Mouse (Mus musculus): ENCODE results near the gene Serpina3c.

Gene Serpina3c

DNA sequence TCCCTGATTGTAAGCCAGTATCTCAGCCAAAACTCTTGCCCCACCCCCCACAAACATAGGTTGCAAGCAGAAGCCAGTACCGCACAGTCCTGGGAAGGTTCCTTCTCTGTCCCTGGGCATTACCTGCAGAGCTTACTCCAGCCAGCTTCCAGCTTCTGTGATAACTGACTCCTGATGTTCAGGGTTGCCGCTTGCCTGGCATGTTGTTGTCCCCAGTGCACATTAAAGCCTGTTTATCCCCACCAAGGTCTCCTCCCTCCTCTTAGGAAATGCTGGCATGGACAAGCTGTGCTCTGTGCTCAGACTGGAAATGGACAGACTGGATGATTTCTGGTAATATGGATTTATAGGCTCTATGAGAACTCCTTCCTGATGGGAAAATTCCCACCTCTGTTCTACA, at the start of gene Serpina3c:
Serpina3c (minus strand) TSS at position 215 of the 400 bp plus-strand sequence.
- DNase-seq (ENCODE audit: low spot score), result no peak

DNA sequence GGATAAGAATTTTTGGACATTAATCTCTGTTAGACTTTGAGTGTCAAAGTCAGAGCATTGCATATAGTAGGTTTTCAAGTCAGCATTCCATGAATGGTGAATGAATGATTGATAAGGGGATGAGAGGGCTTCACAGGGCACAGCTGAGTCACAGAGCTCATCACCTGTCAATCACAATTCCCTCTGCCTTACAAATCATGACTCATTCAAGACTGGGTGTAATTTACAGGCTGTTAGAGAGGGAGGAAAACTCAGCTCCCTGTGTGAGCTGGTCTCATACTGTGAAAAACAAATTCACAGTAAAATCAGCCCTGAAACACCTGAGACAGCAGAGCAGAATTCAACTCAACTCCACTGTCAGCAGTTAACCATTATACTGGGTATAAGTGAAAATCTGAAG, 37.2 kb upstream of the Serpina3c start:
- DNase-seq (ENCODE audit: low spot score), result no peak

DNA sequence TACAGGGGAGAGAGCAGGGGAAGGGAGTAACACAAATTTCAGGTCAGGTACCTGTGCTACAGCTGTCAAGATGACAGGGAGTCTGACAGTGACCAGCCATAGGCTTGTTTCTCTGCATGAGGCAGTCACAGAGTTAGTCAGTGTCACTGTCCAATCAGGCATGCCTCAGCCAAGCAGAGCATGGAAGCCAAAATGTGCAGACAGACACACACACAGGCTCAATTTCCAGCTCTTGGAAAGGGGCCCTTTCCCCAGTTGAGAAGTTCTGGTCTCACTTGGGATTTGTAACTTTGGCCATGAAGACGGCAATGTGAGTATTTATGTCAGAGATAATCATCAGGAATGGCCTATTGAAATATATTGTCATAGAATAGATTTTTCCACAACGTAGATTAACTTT, 35.6 kb upstream of the Serpina3c start:
- DNase-seq (ENCODE audit: low spot score), result no peak

DNA sequence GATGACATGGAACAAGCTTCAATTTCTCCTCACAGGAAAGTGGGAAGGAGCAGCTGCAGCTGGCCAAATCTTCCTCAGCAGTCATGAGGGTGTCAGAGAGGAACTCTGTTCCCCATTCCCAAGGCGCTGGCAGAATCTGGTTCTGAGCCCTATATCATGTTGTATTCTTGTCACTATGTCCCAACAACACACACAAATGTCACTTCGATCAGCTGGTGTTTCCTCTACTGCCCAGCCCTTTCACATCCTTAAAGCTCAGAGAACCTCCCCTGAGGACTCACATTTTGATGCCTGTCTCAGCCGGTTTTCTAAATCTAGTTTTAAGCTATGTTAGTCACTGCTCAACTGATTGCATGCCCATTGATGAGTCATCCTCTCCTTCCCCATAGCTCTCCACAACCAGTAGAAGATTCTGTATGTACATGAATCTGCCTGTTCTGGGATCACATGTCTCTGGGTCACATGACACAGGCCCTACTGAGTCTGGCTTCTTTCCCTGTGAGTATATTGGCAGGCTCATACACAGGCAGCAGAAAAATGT, 32.4 kb upstream of the Serpina3c start:
- DNase-seq (ENCODE audit: low spot score), result no peak

DNA sequence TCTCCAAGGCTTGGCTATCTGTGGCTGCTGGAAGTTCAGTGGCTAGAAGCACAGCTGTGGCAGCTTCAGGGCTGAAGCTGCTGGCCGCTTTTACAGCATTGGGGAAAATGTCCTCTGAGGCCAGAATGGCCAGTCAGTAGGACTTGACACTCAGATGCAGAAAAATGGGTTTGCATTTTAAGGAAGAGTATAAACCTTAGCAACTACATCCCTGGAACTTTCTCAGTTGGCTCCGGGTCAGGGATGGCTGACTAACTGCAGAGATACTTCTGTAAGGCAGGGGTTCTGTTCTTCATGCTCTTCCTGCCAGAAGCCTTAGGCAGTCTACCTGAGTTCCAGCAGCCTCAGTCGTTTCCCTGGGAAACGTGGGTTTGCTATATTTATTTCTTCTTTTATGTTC, 31.4 kb upstream of the Serpina3c start:
- DNase-seq (ENCODE audit: low spot score), result no peak

DNA sequence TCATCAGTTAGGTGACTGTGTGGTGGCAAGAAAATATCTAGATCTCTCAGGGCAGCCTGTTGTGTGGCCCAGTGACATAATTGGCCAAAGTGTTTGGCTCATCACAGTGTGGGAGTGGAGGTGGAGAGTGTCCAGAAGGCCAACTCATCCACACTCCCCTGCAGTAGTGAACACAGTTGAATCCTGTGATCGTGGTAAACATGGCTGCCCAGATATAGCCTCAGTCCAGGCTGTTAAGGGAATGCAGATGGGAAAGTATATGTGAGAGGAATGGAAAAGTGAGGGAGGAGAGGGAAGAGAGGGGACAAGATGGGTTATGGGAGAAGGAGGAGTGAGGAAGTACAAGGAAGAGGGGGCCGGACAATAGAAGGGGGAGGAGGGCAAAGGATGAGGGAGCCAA, 25.3 kb upstream of the Serpina3c start:
- DNase-seq (ENCODE audit: low spot score), result no peak

DNA sequence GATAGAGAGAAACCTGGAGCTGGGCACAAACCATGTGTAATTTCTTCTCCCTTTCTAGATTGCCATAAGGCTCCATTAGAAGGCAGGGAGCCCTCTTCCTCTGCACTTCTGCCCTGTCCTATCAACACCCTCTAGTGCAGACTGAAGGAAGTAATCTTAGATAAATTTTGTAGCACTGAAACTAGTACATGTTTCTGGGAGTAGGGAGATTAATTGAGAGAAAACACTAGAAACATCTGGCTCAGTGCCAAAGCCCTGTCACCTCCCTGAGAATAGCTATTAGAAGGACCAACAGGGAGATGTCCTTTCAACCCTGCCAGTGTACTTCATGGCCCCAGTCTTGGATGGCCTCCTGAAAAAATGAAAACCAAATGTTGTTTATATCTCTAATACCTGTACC, 24.9 kb upstream of the Serpina3c start:
- no peak for DNase-seq (ENCODE audit: low spot score)

DNA sequence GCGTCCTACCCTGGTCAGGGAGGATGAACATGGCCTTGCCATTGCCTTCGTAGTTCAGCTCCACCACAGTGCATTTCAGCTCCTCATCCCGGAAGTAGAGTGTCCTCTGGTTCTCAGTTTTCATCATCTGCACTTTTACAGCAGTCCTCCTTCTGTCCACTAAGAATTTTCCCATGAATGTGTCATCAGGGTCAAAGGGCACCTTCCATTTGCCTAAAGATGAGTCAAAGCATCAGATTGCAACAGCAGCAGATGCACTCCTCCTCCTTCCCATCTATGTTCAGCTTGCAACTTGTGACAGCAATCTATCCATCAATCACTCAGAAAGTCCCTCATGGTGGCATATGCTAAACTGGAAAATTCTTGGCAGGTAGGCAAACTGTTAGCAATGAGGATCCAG, 22.0 kb upstream of the Serpina3c start:
- DNase-seq (ENCODE audit: low spot score), result no peak

DNA sequence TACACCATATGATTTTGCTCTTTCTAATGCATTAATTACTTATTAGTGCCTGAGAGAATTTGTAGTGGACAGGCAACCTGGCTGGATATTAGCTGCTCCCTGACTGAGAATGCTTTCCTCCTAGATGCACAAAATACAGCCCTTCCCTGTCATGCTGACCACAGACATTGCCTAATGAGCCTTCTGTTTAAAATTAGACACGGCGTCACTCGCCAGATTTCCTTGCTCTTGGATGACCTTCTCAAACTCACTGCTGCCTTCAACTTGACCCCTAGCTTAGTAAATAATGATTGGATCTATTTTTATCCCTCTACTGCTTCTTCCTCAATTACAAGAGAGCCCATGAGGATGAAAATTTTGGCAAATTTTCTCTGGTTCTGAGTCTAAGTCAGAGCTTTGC, 21.1 kb upstream of the Serpina3c start:
- no peak for DNase-seq (ENCODE audit: low spot score)

DNA sequence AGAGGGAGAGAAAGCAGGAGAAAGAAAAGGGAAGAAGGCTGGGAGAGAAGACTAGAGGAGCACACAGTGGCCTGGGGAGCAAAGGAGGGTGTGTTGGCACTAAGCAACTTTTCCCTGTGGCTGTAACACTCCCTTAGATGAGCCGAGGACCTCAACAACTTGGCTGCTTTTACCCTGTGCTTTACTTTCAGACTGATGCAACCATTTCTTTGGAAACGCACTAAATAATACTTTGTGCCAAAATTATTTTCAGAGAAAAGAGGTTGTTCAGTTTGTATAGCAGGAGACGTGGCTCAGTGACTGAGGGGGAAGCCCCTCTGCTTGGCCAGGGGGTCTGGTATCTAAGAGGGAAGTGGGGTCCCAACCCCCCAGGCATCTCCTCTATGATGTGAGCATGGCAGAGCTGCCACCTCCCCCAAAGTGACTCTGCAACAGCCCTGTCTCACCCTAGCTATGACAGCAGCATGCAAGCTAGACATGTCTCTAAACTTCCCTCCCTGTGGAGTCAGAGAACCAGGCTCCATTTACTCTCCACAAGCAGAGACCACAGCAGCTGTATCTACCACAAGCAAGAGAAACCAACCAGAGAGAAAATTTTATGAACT, 527 bp downstream of the Serpina3c start:
- DNase-seq (ENCODE audit: low spot score), result no peak

DNA sequence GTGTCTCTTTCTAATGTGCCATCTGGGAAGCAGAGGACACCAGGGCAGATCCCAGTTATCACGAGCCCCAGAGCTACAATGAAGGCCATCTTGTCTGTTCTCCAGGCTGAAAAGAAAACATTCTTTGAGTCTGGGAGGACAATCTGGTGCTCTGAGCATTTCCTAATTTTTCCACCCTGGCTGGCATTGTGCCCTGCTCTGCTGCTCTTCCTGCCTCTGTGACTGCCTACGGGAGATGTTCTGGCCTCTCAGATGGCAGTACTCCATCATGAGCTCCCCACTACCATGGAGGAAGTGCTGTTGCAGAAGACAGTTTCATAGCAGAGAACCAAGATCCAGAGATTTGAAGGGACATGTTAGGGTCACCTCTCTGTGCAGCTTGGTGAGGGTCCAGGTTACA, 1.7 kb downstream of the Serpina3c start:
- no peak for DNase-seq (ENCODE audit: low spot score)

DNA sequence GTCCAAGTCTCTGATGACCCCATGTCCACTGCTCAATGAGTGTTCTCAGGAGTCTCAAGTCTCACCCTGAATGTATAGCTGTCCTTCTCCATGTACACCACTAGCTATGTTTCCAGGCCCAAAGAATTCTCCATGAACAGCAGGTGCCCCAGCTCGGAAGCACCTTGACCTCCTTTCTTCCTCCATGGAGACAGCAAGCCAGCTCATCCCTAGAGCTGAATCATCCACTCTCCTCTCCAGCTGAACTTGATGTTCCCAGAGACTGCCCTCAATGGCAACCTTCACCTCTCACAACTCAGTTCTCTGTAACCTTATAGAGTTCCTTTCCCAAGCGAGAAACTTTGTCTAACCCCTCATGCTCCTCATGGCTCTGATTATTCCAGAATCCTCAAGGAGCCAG, 8.1 kb downstream of the Serpina3c start:
- DNase-seq (ENCODE audit: low spot score), result no peak

DNA sequence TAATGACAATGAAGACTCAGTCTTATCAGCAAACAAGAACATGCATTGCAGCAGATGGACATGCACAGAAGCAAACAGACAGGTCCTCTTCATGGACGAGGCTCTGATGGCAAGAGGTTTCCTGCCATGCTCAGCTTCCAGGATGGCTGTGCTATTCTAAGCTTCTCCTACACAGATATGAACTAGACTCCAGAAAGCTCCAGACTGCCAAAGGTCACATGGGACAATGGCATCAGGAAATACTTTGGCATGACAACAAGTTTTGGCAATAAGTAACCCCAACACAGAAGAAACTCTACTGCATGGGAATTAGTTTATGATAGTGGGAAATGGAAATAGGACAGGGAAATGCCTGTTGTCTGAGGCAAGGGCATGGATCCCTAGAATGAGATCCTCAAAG, 10.4 kb downstream of the Serpina3c start:
- no peak for DNase-seq (ENCODE audit: low spot score)

DNA sequence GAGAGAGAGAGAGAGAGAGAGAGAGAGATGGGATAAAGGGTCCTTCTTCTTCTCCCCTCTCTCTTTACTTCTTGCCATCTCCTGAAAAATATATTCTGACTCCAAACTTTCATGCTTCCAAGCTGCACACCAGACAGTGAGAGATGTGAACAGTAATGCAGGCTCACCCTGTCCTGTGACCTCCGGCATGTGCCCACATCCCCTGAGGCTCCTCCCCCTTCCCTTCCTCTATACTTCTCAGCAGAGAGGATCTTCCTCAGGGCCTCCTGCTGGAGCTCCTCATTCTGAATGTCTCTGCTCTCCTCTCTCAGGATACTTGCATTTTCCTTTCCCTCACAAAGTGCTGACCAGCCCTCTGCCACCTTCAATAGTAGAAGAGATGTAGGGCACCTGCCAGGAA, 11.2 kb downstream of the Serpina3c start:
- no peak for DNase-seq (ENCODE audit: low spot score)

DNA sequence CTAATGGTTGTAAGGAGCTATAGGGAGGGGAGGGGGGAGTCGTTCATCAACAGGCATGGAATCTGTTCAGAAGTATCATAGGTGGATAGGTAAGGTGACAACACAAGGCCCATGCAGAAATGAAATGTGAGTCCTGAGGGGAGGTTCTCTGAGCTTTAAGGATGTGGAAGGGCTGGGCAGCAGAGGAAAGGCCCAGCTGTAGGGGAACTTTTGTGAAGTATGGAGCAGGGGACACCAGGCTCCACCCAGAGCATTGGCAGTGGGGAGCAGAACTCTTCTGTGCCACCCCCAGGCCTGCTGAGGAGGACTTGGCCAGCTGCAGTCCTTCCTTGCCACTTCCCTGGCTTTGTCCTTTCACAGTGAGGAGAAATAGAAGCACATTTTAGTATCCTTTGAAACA, 12.2 kb downstream of the Serpina3c start:
- no peak for DNase-seq (ENCODE audit: low spot score)

DNA sequence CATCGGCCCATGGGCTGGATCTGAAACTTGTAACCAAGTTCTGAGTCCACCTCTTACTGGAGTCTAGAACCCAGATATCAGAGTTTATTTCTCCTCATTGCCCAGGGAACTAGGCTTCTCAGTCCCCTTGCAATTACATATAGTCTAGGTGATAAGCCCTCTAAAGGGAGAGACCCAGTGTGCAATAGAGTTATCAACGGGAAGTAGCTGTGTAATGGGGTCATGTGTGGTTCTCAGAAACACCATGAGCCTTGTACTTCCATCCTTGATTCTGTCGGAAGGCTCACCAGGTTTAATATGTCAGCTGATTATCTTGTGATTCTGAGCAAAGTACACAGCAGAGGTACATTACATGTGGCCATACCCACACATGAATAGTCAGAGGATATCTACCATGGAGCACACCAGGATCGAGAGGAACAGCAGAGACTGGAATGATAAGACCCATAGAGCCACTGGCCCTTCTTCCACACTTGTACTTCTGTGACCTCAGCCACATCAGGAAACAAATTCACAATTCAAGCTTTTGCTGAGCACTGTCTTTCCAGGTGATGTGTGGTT, 13.0 kb downstream of the Serpina3c start:
- DNase-seq (ENCODE audit: low spot score), result no peak

DNA sequence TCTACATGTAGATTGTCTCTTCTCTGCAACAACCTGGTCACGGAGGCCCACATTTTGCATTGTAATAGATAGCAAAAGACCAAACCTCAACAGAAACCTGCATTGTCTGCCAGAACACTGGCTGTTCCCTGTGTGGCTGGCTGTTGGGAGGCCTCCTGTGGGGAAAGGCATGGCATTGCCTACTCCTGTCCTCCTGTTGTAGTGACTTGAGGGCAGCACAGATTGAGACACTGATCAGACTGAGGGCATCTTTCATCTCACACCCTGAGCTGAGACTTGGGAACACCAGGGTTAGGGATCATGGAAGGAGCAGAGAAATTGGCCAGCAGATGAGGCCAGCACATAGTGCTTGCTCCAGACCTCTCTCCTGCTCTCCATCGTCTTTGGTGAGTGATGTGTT, 15.5 kb downstream of the Serpina3c start:
- DNase-seq (ENCODE audit: low spot score), result no peak

DNA sequence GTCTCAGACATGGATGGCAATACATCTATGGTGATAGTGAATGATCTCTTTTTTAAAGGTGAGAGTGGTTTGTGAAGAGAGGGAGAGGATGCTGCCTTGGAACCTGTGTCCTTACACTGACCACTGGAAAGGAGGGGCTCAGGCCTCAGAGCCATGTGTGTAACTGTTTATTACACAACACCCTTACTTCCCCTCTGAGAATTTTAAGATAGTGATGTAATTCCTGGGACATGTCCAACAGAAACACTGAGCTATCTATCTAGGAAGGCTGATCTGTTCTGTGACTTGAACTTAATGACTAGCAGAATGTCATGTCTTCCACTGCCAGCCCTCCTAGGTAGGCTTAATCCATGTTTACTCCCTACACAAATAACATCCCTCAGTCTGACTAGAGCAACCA, 22.6 kb downstream of the Serpina3c start:
- no peak for DNase-seq (ENCODE audit: low spot score)

DNA sequence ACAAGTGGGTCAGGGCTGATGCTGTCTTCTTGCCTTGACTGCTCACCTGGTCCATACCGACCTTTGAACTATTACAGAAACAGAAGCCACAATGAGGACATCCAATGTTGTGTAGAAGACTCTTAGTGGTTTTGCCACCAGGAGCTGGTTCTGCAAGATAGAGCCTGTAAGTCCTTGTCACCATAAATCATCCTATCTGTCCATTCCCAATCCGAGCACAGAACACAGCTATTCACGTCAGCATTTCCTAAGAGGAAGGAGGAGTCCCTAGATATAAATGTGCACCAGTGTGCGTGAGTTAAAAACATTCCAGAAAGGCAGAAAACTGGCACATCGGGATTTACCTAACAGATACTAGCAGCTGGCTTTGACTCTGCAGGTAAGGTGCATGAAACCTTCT, 26.0 kb downstream of the Serpina3c start, which contains the start of gene Serpina3b:
Serpina3b (plus strand) TSS at position 301 of the 400 bp plus-strand sequence.
- no peak for DNase-seq (ENCODE audit: low spot score)

DNA sequence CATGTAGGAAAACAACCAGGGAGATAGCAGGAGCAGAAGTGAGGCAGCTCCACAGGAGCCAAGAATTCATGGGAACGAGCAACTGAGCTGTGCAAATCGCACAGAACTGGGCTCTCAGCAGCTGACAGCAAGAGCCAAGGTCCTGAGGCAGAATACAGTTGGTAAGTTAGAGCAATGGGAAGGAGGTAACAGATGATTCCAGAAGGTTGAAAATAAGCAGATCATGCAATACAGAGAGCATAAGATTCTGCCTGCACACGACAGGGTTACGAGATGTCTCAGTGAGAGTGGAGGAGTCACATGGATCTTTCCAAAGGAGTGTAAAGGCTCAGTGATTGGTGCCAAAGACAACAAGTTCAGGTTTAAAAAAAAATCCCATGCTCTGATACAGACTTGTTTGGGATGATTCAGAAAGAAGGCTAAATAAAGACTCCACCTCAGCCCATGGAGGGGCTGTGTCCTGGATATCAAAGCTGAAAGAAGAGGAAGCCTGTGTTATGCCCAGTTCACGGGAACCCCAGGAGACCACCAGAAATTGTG, 28.6 kb downstream of the Serpina3c start:
- DNase-seq (ENCODE audit: low spot score), result no peak

DNA sequence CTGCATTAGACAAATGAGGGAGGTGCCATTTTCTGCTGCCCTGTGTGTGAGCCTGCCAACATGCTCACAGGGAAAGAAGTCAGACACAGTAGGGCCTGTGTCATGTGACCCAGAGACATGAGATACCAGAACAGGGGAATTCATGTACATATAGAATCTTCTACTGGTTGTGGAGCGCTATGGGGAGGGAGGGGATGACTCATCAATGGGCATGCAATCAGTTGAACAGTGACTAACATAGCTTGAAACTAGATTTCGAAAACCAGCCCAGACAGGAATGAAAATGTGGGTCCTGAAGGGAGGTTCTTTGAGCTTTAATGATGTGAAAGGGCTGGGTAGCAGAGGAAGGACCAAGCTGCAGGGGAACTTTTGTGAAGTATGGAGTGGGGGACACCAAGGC, 29.7 kb downstream of the Serpina3c start:
- DNase-seq (ENCODE audit: low spot score), result no peak

DNA sequence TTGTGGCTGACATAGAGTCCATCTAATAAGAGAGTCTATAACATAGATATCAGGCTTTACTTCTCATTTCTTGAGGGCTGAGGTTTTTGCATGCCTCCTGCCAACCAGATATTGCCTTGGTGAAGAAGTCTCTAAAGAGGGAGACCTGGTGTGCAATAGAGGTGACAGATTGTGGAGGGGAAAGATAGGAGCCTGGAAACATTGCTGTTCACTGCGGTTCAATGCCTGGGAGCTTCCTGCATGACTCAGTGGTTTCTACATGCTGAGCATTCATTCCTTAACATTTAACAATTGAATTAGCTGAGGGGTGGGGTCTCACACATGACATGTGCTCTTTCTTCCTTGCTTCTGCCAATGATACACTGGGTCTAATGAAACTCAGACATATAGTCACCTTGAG, 30.6 kb downstream of the Serpina3c start:
- DNase-seq (ENCODE audit: low spot score), result no peak

DNA sequence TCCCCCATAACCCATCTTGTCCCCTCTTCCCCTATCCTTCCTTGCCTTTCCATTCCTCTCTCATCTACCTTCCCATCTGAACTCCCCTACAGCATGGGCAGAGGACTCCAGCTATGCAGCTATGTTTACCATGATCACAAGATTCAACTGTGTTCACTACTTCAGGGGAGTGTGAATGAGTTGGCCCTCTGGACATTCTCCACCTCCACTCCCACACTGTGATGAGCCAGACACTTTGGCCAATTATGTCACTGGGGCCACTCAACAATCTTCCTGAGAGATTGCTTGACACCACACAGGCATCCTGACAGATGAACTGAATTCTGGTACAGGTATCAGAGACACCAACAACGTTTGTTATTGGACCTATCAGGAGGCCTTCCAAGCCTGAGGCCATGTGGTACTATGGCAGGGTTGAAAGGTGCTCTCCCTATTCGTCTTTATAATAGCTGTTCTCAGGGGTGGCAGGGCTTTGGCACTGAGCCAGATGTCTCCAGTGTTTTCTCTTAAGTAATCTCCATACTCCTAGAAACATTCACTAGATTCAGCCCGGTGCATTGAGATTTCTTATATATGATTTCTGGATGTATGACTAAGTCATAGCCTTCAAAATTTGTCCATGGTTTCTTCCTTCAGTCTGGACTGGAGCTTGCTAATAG, 38.6 kb downstream of the Serpina3c start:
- DNase-seq (ENCODE audit: low spot score), result no peak
